Mouse (Mus musculus) CH12.LX (cell line): ENCODE results near the gene Prkcb.

Source experiments
- CTCF ChIP-seq, 2 experiments: IDR thresholded peaks in 1 of 2; conservative IDR thresholded peaks in 1 of 2; 2 replicates each; pipeline ENCODE4 v1.5.1; 2011 to 2012; ENCODE audit warnings: low read depth in 2 of 2, low read length in 2 of 2, improper control_type of control experiment in 1 of 2, inconsistent platforms in 1 of 2, mild to moderate bottlenecking in 1 of 2, moderate library complexity in 1 of 2
- GABPA ChIP-seq: IDR thresholded peaks from 2 replicates; pipeline ENCODE4 v1.6.1; 2012; ENCODE audit warnings: low read depth, low read length, improper control_type of control experiment, inconsistent platforms; ENCODE audit not compliant: insufficient replicate concordance
- IRF4 ChIP-seq: IDR thresholded peaks from 2 replicates; pipeline ENCODE4 v1.6.1; 2014; ENCODE audit warnings: low read depth, mild to moderate bottlenecking, inconsistent platforms, low read length, improper control_type of control experiment
- KAT2A ChIP-seq: IDR thresholded peaks from 2 replicates; pipeline ENCODE4 v1.6.1; 2012; ENCODE audit warnings: low read length, improper control_type of control experiment, inconsistent platforms; ENCODE audit not compliant: insufficient replicate concordance
- MXI1 ChIP-seq: IDR thresholded peaks from 2 replicates; pipeline ENCODE4 v1.6.1; 2011; ENCODE audit warnings: mild to moderate bottlenecking, low read depth, low read length, improper control_type of control experiment
- POLR2A ChIP-seq: IDR thresholded peaks from 2 replicates; pipeline ENCODE4 v1.6.1; 2011; ENCODE audit warnings: low read depth, mild to moderate bottlenecking, improper control_type of control experiment, low read length
- USF1 ChIP-seq: IDR thresholded peaks from 2 replicates; pipeline ENCODE4 v1.6.1; 2014; ENCODE audit warnings: low read depth, mild to moderate bottlenecking, inconsistent platforms, low read length, improper control_type of control experiment
- ZMIZ1 ChIP-seq: IDR thresholded peaks from 2 replicates; pipeline ENCODE4 v1.6.1; 2012; ENCODE audit warnings: low read depth, mild to moderate bottlenecking, inconsistent platforms, low read length, improper control_type of control experiment

DNA sequence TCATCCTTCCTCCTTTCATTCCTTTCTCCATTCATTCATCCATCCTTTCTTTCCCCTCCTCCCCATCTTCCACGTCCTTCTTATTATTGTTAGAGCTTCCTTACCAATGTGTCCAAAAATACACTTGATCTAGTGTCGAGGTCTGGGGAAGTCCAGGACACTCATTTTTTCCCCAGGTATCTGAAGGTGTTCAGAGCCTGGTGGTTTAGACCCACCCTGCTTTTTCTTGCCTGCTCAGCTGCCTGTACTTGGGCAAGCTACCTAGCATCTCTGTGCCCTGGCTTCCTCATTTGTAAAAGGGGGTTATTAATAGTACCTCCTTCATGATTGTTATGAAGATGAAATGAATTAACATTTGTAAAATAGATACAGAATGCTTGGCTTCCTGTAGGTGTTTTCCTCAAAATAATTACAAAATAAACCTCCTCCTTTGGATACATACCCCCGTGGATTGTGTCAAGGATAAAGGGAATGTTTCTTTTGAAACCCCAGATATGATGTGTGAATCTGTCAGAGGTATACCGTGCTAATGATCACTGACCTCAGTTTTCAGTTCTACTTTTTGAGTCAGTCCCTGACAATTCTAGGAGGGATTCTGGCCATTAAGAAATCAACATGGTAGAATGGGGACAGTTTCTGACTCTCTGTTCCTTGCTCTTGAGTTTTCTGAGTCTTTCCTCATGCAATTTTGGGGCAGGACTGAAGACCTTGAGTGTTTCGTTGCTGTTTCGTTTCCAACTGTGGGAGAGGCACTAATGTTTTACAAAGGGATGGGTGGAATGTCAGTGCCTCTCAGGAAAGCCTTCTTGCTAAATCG is 106.8 kb downstream of the Prkcb start:
- TF ChIP-seq KAT2A (0 out of 2 replicates have a peak, but pooled peaks have one; percentile 22), CTCF (conservative IDR thresholded peaks at IDR 0.05 in 1 of 2, IDR thresholded peaks at IDR 0.05 in 1 of 2; ENCODE audit: low read depth in 2 of 2, low read length in 2 of 2) (no peak), ZMIZ1 (peak; percentile 64), POLR2A (0 out of 2 replicates have a peak, but pooled peaks have one; percentile 13), GABPA (no peak), USF1 (no peak), MXI1 (peak; percentile 55; the same call in 1 of the 2 replicates), IRF4 (peak; percentile 63)
